Mouse (Mus musculus) frontal cortex, adult 2 months (tissue): Measurements from ENCODE around the gene Gpc3. TPM values are rescaled to one million over a fixed set of nuclear protein-coding genes. Genes with fewer than 3 reads are reported as not detected.
"Not testable (repeated sequence)": the region's sequence is repeated elsewhere in the genome, so short reads cannot be mapped to it uniquely, and the experiment has no call there.

Experiments
- DNase-seq, 2 experiments: peaks; one replicate each; pipeline ENCODE4 v3.0.0; 2022; ENCODE audit warnings: low spot score in 1 of 2; ENCODE audit errors: extremely low spot score in 1 of 2
- polyA plus RNA-seq: library from polyadenylated mRNA; depleted of rRNA; stranded (reverse); fragments of >200 nt; gene quantifications from 2 replicates; pipeline ENCODE4 v1.2.3, GENCODE M21; 2012; rRNA removed

Gene Gpc3
- polyA plus RNA-seq, 1 experiment = 6.3 TPM

DNA sequence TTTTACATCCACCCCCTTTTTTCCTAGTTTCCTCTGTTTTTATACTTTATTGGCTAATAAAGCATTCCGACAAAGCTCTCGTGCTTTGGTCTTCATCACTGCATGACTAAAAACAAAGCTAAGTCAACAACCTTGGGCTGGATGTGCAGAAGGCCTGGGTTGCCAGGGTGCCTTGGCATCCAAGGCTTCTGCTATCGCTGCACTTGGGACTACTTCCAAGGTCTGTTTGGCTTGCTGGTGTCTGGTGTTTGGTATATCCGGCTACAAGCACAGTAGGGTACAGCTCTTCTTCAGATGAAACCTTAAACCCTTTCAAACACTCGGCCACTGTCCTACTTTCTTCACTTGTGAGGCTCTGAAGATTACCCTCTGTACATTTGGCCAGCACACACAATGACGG lies 325.8 kb downstream of the Gpc3 start:
- DNase-seq = no peak

DNA sequence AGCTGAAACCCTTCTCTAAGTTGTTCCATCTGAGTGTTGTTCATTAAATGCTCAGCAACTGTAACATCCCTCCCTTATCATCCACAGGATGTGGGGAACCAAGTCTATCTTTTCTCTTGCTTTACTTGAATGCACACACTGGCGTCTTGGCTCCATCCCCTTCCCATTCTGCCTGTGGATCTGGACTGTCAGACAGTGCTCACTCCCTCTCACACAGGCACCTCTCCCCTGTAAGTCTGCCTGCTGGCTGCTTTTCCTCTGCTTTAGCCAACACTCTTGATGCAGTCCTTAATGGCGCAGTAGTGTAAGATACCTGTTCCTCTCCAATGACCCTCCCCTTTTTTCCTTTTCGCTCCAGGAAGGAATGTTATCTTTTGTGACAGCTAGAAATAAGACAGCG lies 331.7 kb downstream of the Gpc3 start:
- no peak for DNase-seq

DNA sequence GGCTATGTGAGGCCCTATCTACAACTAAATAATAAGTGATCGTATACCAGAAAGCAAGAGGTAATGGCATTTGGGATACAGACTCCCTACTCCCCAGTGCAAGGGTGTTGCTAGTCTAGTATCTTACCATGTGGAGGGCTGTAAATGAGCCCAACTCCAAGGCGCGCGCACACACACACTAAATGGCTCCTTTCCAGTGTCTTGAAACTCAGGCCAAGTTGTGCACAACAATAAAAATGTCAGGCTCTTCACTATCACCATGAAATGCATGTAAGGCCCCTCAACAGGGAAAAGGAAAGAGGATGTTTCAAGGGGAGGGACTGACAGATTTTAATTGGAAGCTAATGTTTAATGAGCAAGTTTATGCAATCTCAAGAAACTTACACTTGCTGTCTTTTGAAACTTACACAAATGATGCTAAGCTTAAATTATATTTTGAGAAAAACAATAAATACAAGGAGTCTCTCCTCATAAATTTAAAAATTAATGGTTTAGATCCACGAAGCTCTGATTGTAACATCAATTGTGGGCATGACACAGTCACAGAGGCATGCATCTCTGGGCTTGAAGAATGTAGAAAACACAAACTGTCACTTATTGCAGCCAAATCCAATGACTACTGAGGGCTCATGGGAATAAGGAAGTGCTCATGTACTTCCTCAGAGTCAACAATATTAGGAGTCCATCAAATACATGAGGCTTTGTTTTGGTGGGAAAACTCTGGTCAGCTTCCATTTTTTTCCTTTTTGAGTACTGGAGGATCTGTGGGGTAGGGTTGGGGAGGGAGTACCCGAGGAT lies 332.4 kb downstream of the Gpc3 start:
- no peak for DNase-seq

DNA sequence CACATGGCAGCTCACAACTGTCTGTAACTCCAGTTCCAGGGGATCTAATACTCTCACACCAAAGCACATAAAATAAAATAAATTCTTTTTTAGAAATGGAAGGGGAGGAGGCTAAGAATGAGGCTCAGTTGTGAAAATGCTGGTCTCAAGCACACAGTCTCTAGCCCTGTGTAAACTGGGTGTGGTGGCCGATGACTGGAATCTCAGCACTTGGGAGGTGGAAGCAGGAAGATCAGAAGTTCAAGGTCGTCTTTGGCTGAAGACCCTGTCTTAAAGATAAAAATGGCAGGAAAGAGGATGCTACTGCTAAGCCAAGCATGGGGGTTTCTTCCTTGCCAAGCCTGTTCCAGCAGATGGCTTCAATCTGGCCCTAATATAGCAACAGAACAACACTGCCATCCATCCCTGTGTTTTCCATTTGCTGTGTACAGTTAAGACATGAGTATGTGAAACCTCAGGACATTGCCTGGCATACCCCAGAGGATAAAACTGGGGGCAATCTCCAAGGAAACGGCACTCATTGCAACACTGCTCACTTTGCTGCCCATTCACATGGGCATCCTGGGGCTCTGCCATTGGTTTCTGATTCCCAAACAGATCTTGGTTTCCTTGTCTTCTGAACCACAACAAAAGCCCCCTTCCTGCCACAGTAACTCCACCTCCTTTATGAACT lies 334.9 kb downstream of the Gpc3 start:
- no peak for DNase-seq

DNA sequence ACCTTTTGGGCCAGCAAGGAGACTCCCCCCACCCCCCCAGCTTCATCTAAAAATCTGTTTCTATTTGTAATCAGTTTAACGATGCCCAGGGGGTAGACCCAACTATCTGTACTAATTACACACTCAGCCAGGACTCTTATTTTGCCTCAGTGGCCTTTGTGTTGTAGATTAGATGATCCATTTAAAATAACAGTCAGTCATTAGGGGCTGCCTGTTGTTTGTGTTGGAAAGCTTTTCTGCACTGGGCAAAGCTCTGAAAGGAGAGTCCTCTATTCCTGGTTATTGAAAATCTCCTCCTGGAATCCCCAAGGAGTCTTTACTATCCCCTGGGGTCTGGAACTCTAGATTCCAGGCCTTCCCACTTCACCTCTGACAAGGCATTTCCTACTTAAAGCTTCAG lies 336.2 kb downstream of the Gpc3 start:
- DNase-seq = no peak

DNA sequence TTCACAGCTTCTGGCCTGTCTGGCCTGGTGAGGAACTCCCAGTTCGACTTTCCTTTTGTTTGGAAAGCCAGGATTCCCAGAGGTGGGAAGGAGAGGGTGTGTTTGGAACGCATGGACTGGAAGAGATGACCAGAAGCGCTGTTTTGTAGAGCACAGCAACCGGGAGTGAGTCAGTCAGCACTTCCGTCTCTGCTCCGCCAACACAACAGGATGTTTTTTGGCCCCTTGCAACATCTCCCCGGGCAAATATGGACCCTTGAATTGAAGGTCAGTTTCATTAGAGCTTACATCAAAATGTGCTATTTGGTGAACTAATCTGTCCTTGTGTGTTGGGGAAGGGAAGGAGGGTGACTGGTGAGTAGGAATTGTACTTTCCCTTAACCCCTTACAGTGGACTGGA lies 340.7 kb downstream of the Gpc3 start:
- no peak for DNase-seq

DNA sequence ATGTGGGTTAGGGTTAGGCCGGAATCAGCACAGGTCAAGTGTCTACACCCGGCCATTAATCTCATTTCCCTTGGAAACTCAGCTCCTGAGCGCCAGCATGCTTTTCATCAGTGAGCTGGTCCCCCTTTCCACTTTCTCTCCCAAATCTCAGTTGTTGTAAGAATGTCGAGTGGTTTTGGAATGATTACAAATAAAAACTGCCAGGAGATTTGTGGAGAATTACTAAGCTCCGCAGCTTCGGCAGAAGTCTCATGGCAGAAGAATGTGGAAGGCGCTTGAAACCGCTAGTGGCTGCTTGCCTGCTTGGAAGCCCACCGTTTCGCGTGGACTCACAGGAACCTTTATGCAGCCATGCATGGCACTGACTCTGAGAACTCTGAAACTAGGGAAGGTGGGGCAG lies 351.8 kb downstream of the Gpc3 start:
- no peak for DNase-seq

DNA sequence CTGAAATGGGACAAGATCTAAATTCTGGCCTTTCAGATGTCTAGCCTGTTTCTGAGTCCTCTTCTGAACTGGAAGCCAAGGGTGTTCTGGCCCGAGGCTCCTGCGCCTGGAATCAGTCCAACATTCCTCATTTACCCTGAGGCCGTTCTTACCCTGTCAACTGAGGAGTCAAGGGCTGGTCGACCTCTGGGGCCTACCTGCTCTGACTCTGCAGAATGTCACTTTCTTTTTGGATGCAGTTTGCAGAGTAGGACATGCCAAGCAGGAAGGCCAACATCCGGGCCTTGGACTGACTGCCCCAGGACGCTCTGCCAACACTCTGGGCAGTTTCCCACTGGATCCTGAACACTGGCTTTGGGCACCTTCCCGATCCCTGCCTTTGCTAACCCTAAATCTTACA lies 352.2 kb downstream of the Gpc3 start:
- DNase-seq = no peak

DNA sequence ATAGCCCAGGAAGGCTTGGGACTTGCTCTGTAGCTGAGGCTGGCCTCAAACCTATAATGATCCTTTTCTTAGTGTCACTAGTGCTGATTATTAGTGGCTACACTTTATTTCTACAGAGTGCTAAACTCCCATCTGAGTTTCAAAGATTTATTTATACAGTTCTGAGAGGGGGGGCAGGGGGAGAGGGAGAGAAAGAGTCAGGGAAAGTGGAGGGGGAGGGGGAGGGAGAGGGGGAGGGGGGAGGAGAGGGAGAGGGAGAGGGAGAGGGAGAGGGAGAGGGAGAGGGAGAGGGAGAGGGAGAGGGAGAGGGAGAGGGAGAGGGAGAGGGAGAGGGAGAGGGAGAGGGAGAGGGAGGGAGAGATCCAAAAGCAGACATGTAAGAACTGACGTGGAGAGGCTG lies 354.0 kb downstream of the Gpc3 start:
- not testable (repeated sequence) for DNase-seq

DNA sequence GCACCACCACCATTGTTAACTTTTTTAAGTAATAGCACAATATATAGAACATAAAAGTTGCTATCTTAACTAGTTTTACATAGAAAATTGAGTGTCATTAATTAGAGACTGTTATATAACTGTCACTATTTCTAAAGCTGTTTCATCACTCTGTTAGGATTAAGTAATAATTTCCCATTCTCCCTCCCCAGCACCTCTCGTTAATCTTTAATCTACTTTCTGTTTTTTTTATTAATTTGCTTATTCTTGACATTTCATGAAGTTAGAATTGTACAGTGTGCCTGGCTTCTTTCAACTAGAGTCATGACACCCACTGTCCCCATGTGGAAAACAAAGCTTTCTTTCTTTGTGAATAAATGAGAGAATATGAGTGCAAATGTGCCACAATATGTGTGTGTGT lies 359.2 kb downstream of the Gpc3 start:
- DNase-seq = no peak

DNA sequence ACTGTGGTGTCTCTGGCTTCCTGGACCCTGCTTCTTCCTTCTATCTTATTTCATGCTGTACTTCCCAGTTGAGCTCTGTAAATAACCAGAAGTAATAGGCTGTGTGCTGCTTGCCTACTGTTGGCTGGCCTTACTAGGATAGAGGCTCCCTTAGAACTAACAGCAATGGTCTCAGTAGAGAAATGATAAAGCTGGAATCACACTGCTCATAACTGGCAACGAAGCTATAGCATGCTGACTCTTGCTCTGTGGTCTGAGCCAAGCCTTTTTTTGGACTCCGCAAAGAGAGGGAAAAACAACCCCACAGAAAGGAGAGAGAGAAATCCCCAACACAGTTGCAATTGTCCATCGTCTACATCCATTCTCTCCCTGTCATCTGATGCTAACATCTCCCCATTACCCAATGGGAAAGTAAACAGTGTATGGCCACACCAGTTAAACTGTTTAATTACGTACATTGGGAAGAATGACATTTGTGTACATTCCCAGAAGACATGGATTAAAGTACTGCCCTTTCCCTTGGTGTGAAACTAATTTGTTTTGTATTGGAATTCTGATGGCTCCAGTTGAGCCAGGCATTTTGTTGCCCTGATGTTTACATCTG lies 368.0 kb downstream of the Gpc3 start:
- no peak for DNase-seq

DNA sequence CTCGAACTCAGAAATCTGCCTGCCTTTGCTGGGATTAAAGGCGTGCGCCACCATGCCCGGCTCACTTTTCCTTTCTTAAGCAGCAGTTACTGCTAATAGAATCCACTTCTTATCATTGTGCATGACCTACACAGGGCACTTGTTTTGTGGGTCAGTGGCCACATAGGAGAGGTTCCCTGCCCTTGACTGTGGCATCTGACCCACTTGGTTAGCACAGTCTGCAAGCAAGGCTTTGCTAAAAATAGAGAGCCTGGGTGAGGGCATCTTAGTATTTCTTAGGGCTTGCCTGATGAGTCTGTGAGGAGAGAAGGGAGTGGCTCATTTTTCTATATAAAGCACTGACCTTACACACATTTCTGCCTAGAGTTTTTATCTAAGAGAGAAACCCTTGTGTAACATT lies 376.3 kb downstream of the Gpc3 start:
- no peak for DNase-seq

DNA sequence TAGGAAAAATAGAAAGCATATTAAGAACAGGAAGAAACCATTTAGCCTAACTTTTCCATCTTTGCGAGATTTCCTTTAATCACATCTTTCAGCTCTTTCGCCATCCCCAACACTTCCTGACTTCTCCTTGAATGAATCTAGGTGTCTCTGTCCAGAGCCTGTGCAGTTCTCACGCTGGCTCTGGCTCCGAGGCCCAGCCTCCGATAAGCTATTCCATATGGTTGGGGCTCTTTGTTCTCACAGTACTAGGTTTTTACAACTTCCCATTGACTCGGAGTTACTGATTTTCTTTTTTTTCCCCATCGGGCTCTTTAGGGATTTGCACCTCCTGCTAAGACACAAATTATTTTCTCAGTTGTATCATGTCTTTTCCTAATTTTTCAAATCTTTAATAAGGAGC lies 381.8 kb downstream of the Gpc3 start:
- DNase-seq = no peak

DNA sequence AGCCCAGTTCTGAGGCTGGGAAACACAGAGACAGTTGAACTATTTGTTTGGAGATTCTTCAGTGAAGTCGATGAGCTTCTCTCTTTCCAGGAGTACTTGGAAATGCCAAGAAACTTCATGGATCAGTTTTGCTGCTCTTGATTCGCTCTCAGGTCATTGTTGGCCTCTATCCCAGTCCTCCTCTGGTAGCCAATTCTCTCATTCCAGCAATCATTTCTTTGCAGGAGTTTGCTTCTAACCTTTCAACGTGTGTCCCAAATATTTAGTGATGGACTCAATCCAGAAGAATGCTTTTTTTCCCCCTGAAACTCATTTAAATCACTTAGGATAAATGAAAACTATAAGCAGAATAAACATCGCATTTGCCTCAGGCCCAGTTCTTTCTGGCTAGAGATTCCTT lies 383.0 kb downstream of the Gpc3 start:
- no peak for DNase-seq

Other genes starting within 250 kb of the Gpc3 start
- 2.7 and 2.9 TPM in 2 replicates for gene Ccdc160, start 177.2 kb upstream of the Gpc3 start, polyA plus RNA-seq